Mouse (Mus musculus) MEL (cell line): ENCODE data around the gene Irgm1. TPM values are rescaled to one million over a fixed set of nuclear protein-coding genes. Genes with fewer than 3 reads are reported as not detected.
A peak's percentile ranks its signal among the peaks of the same experiment; 100 is the strongest.

Experiments used
- DNase-seq: peaks from one replicate; pipeline ENCODE4 v3.0.0; 2011; ENCODE audit warnings: low read depth, low spot score
- H3K27ac ChIP-seq: 2 replicates; pipeline ENCODE4 v1.5.1; 2012; ENCODE audit warnings: low read depth, mild to moderate bottlenecking, control low read depth, low read length, moderate library complexity; ENCODE audit not compliant: control insufficient read depth
- H3K27me3 ChIP-seq, 2 experiments: fragments of 150-350 bp in 1 of 2; sonication (generic) in 1 of 2; 2 replicates each; pipeline ENCODE4 v1.6.1; 2012; ENCODE audit warnings: low read length in 2 of 2, mild to moderate bottlenecking in 2 of 2, improper control_type of control experiment in 1 of 2, moderate library complexity in 1 of 2; ENCODE audit not compliant: insufficient read depth in 2 of 2, control insufficient read depth in 1 of 2
- H3K36me3 ChIP-seq, 2 experiments: 2 replicates each; pipeline ENCODE4 v1.6.1; 2012 to 2014; ENCODE audit warnings: low read length in 2 of 2, improper control_type of control experiment in 1 of 2, inconsistent platforms in 1 of 2, mild to moderate bottlenecking in 1 of 2; ENCODE audit not compliant: insufficient read depth in 2 of 2, control insufficient read depth in 1 of 2
- H3K4me1 ChIP-seq, 2 experiments: fragments of 150-350 bp in 1 of 2; sonication (generic) in 1 of 2; 2 replicates each; pipeline ENCODE4 v1.6.1; 2012; ENCODE audit warnings: low read length in 2 of 2, improper control_type of control experiment in 1 of 2, mild to moderate bottlenecking in 1 of 2; ENCODE audit not compliant: insufficient read depth in 2 of 2, control insufficient read depth in 1 of 2
- H3K4me3 ChIP-seq, 2 experiments: fragments of 150-350 bp in 1 of 2; sonication (generic) in 1 of 2; 2 replicates each; pipeline ENCODE4 v1.5.1; 2012; ENCODE audit warnings: low read depth in 2 of 2, low read length in 2 of 2, mild to moderate bottlenecking in 2 of 2, moderate library complexity in 2 of 2, control low read depth in 1 of 2, improper control_type of control experiment in 1 of 2; ENCODE audit not compliant: control insufficient read depth in 1 of 2, insufficient read depth in 1 of 2
- H3K79me2 ChIP-seq: 2 replicates; pipeline ENCODE4 v1.6.1; 2012; ENCODE audit warnings: mild to moderate bottlenecking, low read length, moderate library complexity; ENCODE audit not compliant: control insufficient read depth, poor library complexity, insufficient read depth
- H3K9ac ChIP-seq: 2 replicates; pipeline ENCODE4 v1.6.1; 2012; ENCODE audit warnings: low read depth, mild to moderate bottlenecking, control low read depth, low read length, moderate library complexity; ENCODE audit not compliant: control insufficient read depth, poor library complexity, severe bottlenecking
- H3K9me3 ChIP-seq: fragments of 150-350 bp; sonication (generic); replicated peaks from 2 replicates; pipeline ENCODE4 v1.6.1; 2012; ENCODE audit warnings: mild to moderate bottlenecking, low read length, improper control_type of control experiment, moderate library complexity; ENCODE audit not compliant: insufficient read depth
- CHD1 ChIP-seq: IDR thresholded peaks from 2 replicates; pipeline ENCODE4 v1.6.1; 2012; ENCODE audit warnings: low read depth, mild to moderate bottlenecking, inconsistent platforms, low read length, improper control_type of control experiment
- CHD2 ChIP-seq: IDR thresholded peaks from 2 replicates; pipeline ENCODE4 v1.6.1; 2011; ENCODE audit warnings: low read length, improper control_type of control experiment
- CTCF ChIP-seq, 3 experiments: IDR thresholded peaks in 2 of 3; conservative IDR thresholded peaks in 1 of 3; 2 replicates each; pipeline ENCODE4 v1.5.1; 2011 to 2012; ENCODE audit warnings: low read length in 3 of 3, low read depth in 2 of 3, mild to moderate bottlenecking in 2 of 3, improper control_type of control experiment in 1 of 3, inconsistent platforms in 1 of 3, mixed read lengths in 1 of 3, moderate library complexity in 1 of 3; ENCODE audit not compliant: control insufficient read depth in 1 of 3, insufficient read depth in 1 of 3, poor library complexity in 1 of 3, severe bottlenecking in 1 of 3
- E2F4 ChIP-seq: IDR thresholded peaks from 2 replicates; pipeline ENCODE4 v1.6.1; 2011; ENCODE audit warnings: low read depth, low read length, improper control_type of control experiment, borderline replicate concordance
- ELF1 ChIP-seq: IDR thresholded peaks from 2 replicates; pipeline ENCODE4 v1.6.1; 2014; ENCODE audit warnings: low read depth, mild to moderate bottlenecking, inconsistent platforms, low read length, improper control_type of control experiment, moderate library complexity
- ETS1 ChIP-seq: IDR thresholded peaks from 2 replicates; pipeline ENCODE4 v1.6.1; 2012; ENCODE audit warnings: low read depth, mild to moderate bottlenecking, inconsistent platforms, low read length, improper control_type of control experiment, moderate library complexity
- GATA1 ChIP-seq: IDR thresholded peaks from 2 replicates; pipeline ENCODE4 v1.6.1; 2011; ENCODE audit warnings: low read depth, low read length, improper control_type of control experiment
- KAT2A ChIP-seq: conservative IDR thresholded peaks from 2 replicates; pipeline ENCODE4 v1.6.1; 2012; ENCODE audit warnings: low read depth, low read length, improper control_type of control experiment, inconsistent platforms
- MAFK ChIP-seq: IDR thresholded peaks from 2 replicates; pipeline ENCODE4 v1.6.1; 2011; ENCODE audit warnings: low read depth, mild to moderate bottlenecking, low read length, improper control_type of control experiment, borderline replicate concordance
- MAX ChIP-seq: IDR thresholded peaks from 2 replicates; pipeline ENCODE4 v1.6.1; 2011; ENCODE audit warnings: low read length, improper control_type of control experiment
- MAZ ChIP-seq: IDR thresholded peaks from 2 replicates; pipeline ENCODE4 v1.6.1; 2012; ENCODE audit warnings: low read depth, mild to moderate bottlenecking, inconsistent platforms, low read length, improper control_type of control experiment
- MXI1 ChIP-seq: IDR thresholded peaks from 2 replicates; pipeline ENCODE4 v1.6.1; 2011; ENCODE audit warnings: mild to moderate bottlenecking, low read depth, low read length, improper control_type of control experiment
- MYB ChIP-seq: IDR thresholded peaks from 2 replicates; pipeline ENCODE4 v1.6.1; 2011; ENCODE audit warnings: mild to moderate bottlenecking, low read depth, low read length, improper control_type of control experiment
- NRF1 ChIP-seq: IDR thresholded peaks from 2 replicates; pipeline ENCODE4 v1.6.1; 2014; ENCODE audit warnings: low read depth, mild to moderate bottlenecking, inconsistent platforms, low read length, improper control_type of control experiment, moderate library complexity; ENCODE audit not compliant: poor library complexity, insufficient read depth, severe bottlenecking
- POLR2AphosphoS2 ChIP-seq: IDR thresholded peaks from 2 replicates; pipeline ENCODE4 v1.6.1; 2011; ENCODE audit warnings: low read length, improper control_type of control experiment
- RAD21 ChIP-seq: IDR thresholded peaks from 2 replicates; pipeline ENCODE4 v1.6.1; 2011; ENCODE audit warnings: mild to moderate bottlenecking, low read depth, low read length, improper control_type of control experiment
- SIN3A ChIP-seq: IDR thresholded peaks from 2 replicates; pipeline ENCODE4 v1.6.1; 2012; ENCODE audit warnings: low read length, improper control_type of control experiment, inconsistent platforms
- SMC3 ChIP-seq: IDR thresholded peaks from 2 replicates; pipeline ENCODE4 v1.6.1; 2011; ENCODE audit warnings: low read depth, low read length, improper control_type of control experiment
- TBP ChIP-seq: IDR thresholded peaks from 2 replicates; pipeline ENCODE4 v1.8.0; 2011; ENCODE audit warnings: low read depth, low read length, improper control_type of control experiment
- UBTF ChIP-seq: IDR thresholded peaks from 2 replicates; pipeline ENCODE4 v1.6.1; 2012; ENCODE audit warnings: low read depth, mild to moderate bottlenecking, inconsistent platforms, low read length, improper control_type of control experiment, moderate library complexity, borderline replicate concordance; ENCODE audit not compliant: insufficient read depth
- USF2 ChIP-seq, 2 experiments: IDR thresholded peaks; 2 replicates each; pipeline ENCODE4 v1.6.1; 2011 to 2012; ENCODE audit warnings: improper control_type of control experiment in 2 of 2, low read length in 2 of 2, borderline replicate concordance in 1 of 2, inconsistent platforms in 1 of 2, low read depth in 1 of 2, mild to moderate bottlenecking in 1 of 2; ENCODE audit not compliant: insufficient read depth in 1 of 2
- ZMIZ1 ChIP-seq: IDR thresholded peaks from 2 replicates; pipeline ENCODE4 v1.6.1; 2012; ENCODE audit warnings: low read depth, mild to moderate bottlenecking, inconsistent platforms, low read length, improper control_type of control experiment, moderate library complexity
- ZNF384 ChIP-seq: IDR thresholded peaks from 2 replicates; pipeline ENCODE4 v1.6.1; 2012; ENCODE audit warnings: low read depth, mild to moderate bottlenecking, inconsistent platforms, low read length, improper control_type of control experiment
- polyA plus RNA-seq, 2 experiments: library from polyadenylated mRNA; stranded (reverse) in 1 of 2; unstranded in 1 of 2; fragments of >175 nt in 1 of 2; fragments of >200 nt in 1 of 2; gene quantifications; 2 replicates each; pipeline versions ENCODE4 v1.2.1 to v1.2.4; 2012; ENCODE audit warnings: low replicate concordance in 2 of 2, low read depth in 1 of 2; ENCODE audit not compliant: insufficient read length in 2 of 2, insufficient read depth in 1 of 2, missing spikeins in 1 of 2
- total RNA-seq: library from RNA; depleted of rRNA; stranded (reverse); fragments of 300-350 nt; gene quantifications from 2 replicates; pipeline ENCODE4 v1.2.3, GENCODE M21; 2012

The Irgm1 gene
- total and polyA plus RNA-seq, 3 experiments = 10.0 to 10.7 TPM; not detected in 1

DNA sequence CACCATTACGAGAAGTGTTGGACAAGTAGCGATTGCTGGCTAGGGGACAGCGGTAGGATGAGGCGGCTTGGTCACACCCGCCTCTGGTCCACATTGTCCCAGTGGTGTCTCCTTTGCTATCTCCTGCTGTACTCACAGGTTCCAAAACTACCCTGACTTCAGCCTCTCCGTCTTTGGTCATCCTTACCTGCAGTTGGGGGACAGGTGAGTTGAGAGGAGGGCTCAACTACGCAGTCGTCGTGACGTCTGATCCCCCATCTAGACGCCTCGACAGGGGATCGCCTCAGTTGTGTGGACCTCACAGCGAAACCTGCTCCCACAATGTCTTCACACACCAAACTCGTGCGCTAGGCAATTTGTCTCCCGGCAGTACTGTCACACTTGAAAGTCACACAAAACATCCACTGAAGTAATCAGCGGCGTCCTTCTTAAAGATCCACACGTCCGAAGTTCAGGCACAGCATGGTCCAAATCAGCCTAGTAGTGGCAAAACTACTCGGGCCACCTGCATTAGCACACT is 47.1 kb downstream of the Irgm1 start:
- Histone ChIP-seq H3K9me3 (no peaks in the 10 kb centered on the region), H3K27me3 (no peaks in the 10 kb centered on the region), H3K79me2 (no peaks in the 10 kb centered on the region; the same call in 1 of the 2 replicates), H3K9ac (no peak overlapping the region), H3K4me1 (peaks cover 6 to 33% of the 10 kb centered on the region in 2 experiments), H3K36me3 (peaks cover 0 to 19% of the 10 kb centered on the region in 2 experiments; a peak in 2 of 4 replicates), H3K27ac (no peak overlapping the region), H3K4me3 (no peak overlapping the region)
- no peak for TF ChIP-seq RAD21
- TF ChIP-seq NRF1 = no peak
- TF ChIP-seq USF2 (IDR thresholded peaks at IDR 0.05; ENCODE audit: borderline replicate concordance in 1 of 2, insufficient read depth in 1 of 2, low read depth in 1 of 2, low read length in 2 of 2) = no peak
- TF ChIP-seq E2F4 = no peak
- TF ChIP-seq MAZ = no peak
- TF ChIP-seq KAT2A = no peak
- TF ChIP-seq SMC3 = no peak
- TF ChIP-seq CHD1 = no peak
- TF ChIP-seq CHD2 = no peak
- no peak for TF ChIP-seq ETS1
- TF ChIP-seq UBTF = no peak
- no peak for TF ChIP-seq CTCF (IDR thresholded peaks at IDR 0.05 in 2 of 3, conservative IDR thresholded peaks at IDR 0.05 in 1 of 3; ENCODE audit: control insufficient read depth in 1 of 3, insufficient read depth in 1 of 3, low read depth in 2 of 3, low read length in 3 of 3, poor library complexity in 1 of 3, severe bottlenecking in 1 of 3)
- no peak for DNase-seq

DNA sequence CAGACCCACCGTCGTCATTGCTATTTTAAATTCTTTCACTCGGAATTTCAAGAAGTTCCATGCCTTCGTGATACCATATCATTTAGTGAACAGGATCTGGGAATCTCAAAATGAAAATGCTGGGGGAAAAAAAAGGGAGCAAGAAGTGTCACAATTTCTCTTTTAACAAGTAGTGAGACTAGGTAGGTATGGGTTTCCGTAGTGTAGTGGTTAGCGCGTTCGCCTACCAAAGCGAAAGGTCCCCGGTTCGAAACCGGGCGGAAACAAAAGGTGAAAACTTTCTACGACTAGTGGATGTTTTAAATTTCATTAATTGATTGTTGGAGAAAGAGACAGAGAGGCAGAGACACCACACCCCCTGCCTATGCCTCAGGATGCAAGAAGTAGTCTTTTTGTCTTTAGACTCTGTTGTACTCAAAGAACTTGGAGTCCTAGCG is 47.9 kb downstream of the Irgm1 start:
- 0 out of 2 replicates have a peak, but pooled peaks have one; percentile 62 for TF ChIP-seq SIN3A
- peak; percentile 99 for TF ChIP-seq MAFK
- TF ChIP-seq MYB = no peak
- peak; percentile 81; the same call in 1 of the 2 replicates for TF ChIP-seq ELF1
- TF ChIP-seq TBP = peak; percentile 100
- no peak for TF ChIP-seq ZMIZ1
- no peak for TF ChIP-seq MXI1
- peak; percentile 43; the same call in 1 of the 2 replicates for TF ChIP-seq GATA1
- no peak for TF ChIP-seq RAD21
- no peak for TF ChIP-seq MAX
- TF ChIP-seq ZNF384 = peak; percentile 88
- no peak for TF ChIP-seq POLR2AphosphoS2
- Histone ChIP-seq H3K4me1 (peaks cover 6 to 37% of the 10 kb centered on the region in 2 experiments), H3K27ac (no peak overlapping the region), H3K9me3 (no peaks in the 10 kb centered on the region), H3K36me3 (peaks cover 0 to 27% of the 10 kb centered on the region in 2 experiments; a peak in 2 of 4 replicates), H3K9ac (peak overlapping the region; percentile 55), H3K79me2 (no peaks in the 10 kb centered on the region; the same call in 1 of the 2 replicates), H3K27me3 (no peaks in the 10 kb centered on the region), H3K4me3 (peak overlapping the region; percentile 32 to 60)
- peak; percentile 94 for DNase-seq
